21 mouse cellular contexts compared by ENCODE assay signal in the genomic region with DNA sequence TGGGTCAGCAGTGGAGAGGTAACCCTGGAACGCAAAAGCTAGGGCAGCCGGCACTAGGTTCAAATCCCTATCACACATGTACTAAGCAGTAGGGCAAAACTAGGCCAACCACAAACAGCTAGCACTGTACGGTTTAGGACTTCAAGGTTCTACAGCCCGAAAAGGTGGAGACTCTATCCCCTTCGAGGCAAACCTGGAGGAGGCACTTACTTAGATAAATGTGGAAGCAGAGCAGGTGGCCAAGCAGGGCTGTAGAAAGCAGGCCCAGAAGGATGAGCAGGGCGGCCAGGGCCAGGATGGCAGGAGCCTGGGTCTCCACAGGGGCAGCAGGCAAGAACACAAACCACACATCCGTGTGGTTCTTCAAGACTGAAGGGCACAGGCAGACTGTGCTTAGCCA. TPM values are rescaled to one million over a fixed set of nuclear protein-coding genes. Genes with fewer than 3 reads are reported as not detected.
"Had no signal": no experiment of that assay in that cellular context is flagged by ENCODE, and none has a peak within 500 bp of the region (broad histone marks: within the 10 kb centered on the region; RNA-seq: fewer than 3 reads in every experiment).

No protein-coding gene starts in this region.

- ATAC-seq: forebrain, postnatal 0 days; hindbrain, embryonic 16.5 days; intestine, embryonic 16.5 days had no signal

- DNase-seq: forebrain, postnatal 0 days; gastrocnemius, postnatal 10 days; gastrocnemius, postnatal 25 days; heart, postnatal 14 days; kidney, adult 18-20 months had no signal

- H3K4me2 ChIP-seq: heart, embryonic 11.5 days; heart, embryonic 15.5 days; hindbrain, embryonic 12.5 days; hindbrain, embryonic 14.5 days; limb, embryonic 15.5 days; liver, embryonic 12.5 days had no signal

- H3K27ac ChIP-seq: heart, embryonic 13.5 days; heart, embryonic 15.5 days; hindbrain, embryonic 12.5 days; hindbrain, embryonic 14.5 days; layer of hippocampus, adult 2 months; left cerebral cortex, adult 2 months; limb, embryonic 13.5 days; liver, embryonic 12.5 days; liver, embryonic 14.5 days had no signal

- H3K9me3 ChIP-seq: heart, embryonic 13.5 days; heart, embryonic 15.5 days; hindbrain, embryonic 12.5 days; limb, embryonic 13.5 days; limb, embryonic 15.5 days; liver, embryonic 12.5 days had no signal

- H3K36me3 ChIP-seq: heart, embryonic 15.5 days; liver, embryonic 12.5 days had no signal

- H3K4me3 ChIP-seq: heart, embryonic 13.5 days; heart, embryonic 15.5 days; hindbrain, embryonic 12.5 days; layer of hippocampus, adult 2 months; left cerebral cortex, adult 2 months; limb, embryonic 13.5 days; limb, embryonic 15.5 days; liver, embryonic 12.5 days had no signal

- H3K9ac ChIP-seq: forebrain, postnatal 0 days; heart, embryonic 15.5 days; hindbrain, embryonic 14.5 days; limb, embryonic 13.5 days; limb, embryonic 15.5 days; liver, embryonic 12.5 days; liver, embryonic 14.5 days had no signal

RNA-seq across cellular contexts. Expression of gene Tppp3, which starts 4.8 kb away (rescaled TPM):
- total RNA-seq: hematopoietic stem cell, adult 5-6 weeks had no signal

RNA-seq across cellular contexts. Expression of gene Hsd11b2, which starts 42.4 kb away (rescaled TPM):
- total RNA-seq: hematopoietic stem cell, adult 5-6 weeks; layer of hippocampus, adult 2 months; left cerebral cortex, adult 2 months; left cerebral cortex, postnatal 14 days; liver, adult 2 months had no signal
